Mouse (Mus musculus) spleen, adult 2 months (tissue): Measurements from ENCODE around the gene Rab3gap1.

ENCODE experiments used
- CTCF ChIP-seq: fragments of 200-500 bp; IDR thresholded peaks from 2 replicates; pipeline ENCODE4 v1.5.1; 2011; ENCODE audit warnings: mild to moderate bottlenecking, inconsistent platforms; ENCODE audit not compliant: insufficient read depth, insufficient read length, insufficient replicate concordance; ENCODE audit errors: extremely low read depth
- POLR2A ChIP-seq: fragments of 200-500 bp; IDR thresholded peaks from 2 replicates; pipeline ENCODE4 v1.6.1; 2011; ENCODE audit warnings: low read depth, low read length, inconsistent platforms

DNA sequence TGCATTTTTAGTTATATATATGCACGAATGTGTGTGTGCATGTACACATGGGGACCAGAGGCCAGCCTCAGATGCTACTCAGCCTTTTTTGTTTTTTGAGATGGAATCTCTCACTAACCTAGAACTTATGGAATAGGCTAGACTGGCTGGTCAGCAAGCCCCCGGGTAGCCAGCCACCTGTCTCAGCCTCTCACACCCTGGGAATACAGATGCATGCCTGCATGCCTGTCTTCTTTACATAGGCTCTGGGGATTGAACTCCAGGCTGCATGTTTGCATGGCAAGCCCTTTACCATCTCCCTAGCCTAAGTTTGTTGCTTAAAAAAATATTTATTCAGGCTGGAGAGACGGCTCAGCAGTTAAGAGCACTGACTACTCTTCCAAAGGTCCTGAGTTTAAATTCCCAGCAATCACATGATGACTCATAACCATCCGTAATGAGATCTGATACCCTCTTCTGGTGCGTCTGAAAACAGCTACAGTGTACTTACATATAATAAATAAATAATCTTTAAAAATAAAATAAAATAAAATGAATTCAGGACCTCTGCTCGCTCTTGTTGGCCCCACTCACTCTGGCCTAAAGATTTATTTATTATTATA lies 8.7 kb upstream of the Rab3gap1 start:
- no peak for TF ChIP-seq CTCF
- no peak for TF ChIP-seq POLR2A
